Mouse (Mus musculus): ENCODE measurements at regions not wholly inside any gene's neighbourhood (a gene's known extent, or its start where the extent isn't known, plus 50 kb on each side); places are given as distances from the start of the nearest gene placed in this dataset.
"Not testable (repeated sequence)": the region's sequence is repeated elsewhere in the genome, so short reads cannot be mapped to it uniquely, and the experiment has no call there.

GRCm38 (mm10) chrX:19341231-19342007 lies 139.7 kb downstream of the Tex13c3 start:
- H3K36me3 ChIP-seq; H3K9ac ChIP-seq; ATAC-seq (ENCODE audit: low FRiP score, low read depth); H3K4me3 ChIP-seq; H3K27me3 ChIP-seq (replicated peaks); H3K9me3 ChIP-seq; H3K27ac ChIP-seq; H3K4me1 ChIP-seq; H3K4me2 ChIP-seq (replicated peaks): not testable (repeated sequence)
- 73% methylated on average over 3 of the region's 3 CpGs for WGBS

DNA sequence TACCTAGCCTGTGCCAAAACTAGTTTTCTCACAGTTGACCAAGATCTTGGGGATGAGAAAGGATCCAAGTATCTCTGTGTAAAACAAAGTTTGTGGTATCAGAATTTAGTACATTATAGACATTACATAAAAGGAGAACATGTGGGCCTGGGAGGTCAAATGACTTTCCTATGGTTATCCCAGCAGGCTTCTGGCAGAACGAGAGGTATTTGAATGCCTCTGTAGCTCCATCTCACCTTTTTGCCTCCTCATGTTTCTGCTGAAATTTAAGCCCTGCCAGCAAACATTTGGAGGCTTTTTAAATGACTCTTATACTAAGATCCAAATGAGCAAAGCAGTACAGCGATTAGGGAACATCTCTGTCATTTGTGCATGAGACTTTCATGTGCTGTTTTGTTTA lies 167.8 kb downstream of the Tex13c3 start:
- H3K4me3 ChIP-seq, result no peak overlapping the region
- H3K36me3 ChIP-seq, result no peaks in the 10 kb centered on the region
- H3K4me2 ChIP-seq (replicated peaks), result no peak overlapping the region
- no peak overlapping the region for H3K27ac ChIP-seq
- no peak overlapping the region for H3K9ac ChIP-seq
- H3K9me3 ChIP-seq, result no peaks in the 10 kb centered on the region
- ATAC-seq (ENCODE audit: low FRiP score, low read depth), result no peak
- WGBS, result 76% methylated on average over 2 of the region's 2 CpGs
- H3K4me1 ChIP-seq, result no peaks in the 10 kb centered on the region
- no peaks in the 10 kb centered on the region for H3K27me3 ChIP-seq (replicated peaks)

DNA sequence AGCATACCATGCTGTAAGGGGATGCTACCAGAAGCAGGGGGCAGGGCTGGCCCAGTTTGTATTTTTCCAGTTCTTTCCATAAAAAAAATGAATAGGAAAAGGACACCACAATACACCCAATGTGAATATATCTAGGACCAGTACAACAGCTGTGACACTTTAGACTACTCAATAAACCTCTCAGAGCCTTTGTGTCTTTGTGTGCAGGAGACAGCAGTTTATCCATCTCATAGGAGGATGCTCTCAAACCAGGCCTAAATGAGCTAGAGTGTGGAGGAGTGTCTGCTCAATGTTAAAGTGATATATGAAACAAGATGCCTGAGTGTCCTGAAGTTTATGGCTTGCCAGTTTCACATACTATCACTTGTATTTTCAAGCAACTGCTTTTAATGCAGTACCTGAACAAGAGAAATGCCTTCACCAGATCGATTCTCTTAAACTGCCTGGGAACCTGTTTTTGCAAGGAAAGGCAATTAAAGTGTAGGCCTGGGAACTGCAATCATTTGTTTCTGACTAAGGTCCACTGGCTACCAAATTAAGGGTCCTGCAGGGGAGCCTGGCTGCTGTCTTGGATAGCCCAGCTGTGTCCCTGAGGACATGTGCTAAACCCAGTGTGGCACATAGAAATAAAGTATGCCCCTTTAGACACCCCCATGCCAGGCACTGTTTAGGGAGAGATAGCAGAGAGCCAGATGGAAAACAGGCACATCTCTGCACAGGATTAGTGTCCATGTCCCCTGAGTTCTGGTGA lies 169.1 kb downstream of the Tex13c3 start:
- no peak for ATAC-seq (ENCODE audit: low FRiP score, low read depth)
- no peaks in the 10 kb centered on the region for H3K9me3 ChIP-seq
- H3K4me1 ChIP-seq, result no peaks in the 10 kb centered on the region
- no peak overlapping the region for H3K4me2 ChIP-seq (replicated peaks)
- H3K27me3 ChIP-seq (replicated peaks), result no peaks in the 10 kb centered on the region
- no peaks in the 10 kb centered on the region for H3K36me3 ChIP-seq
- H3K9ac ChIP-seq, result no peak overlapping the region
- WGBS, result 59% methylated on average over 1 of the region's 1 CpGs
- no peak overlapping the region for H3K4me3 ChIP-seq
- H3K27ac ChIP-seq, result no peak overlapping the region

- Histone ChIP-seq H3K4me1 (no peaks in the 10 kb centered on the region), H3K27ac (no peak overlapping the region), H3K4me2 (replicated peaks) (no peak overlapping the region), H3K9ac (no peak overlapping the region), H3K4me3 (no peak overlapping the region), H3K27me3 (replicated peaks) (no peaks in the 10 kb centered on the region), H3K9me3 (no peaks in the 10 kb centered on the region), H3K36me3 (no peaks in the 10 kb centered on the region)
- WGBS, result 39% methylated on average over 1 of the region's 1 CpGs
- no peak for ATAC-seq (ENCODE audit: low FRiP score, low read depth)
Observed at GRCm38 (mm10) chrX:19311377-19311776, 169.7 kb downstream of the Tex13c3 start.

- Histone ChIP-seq H3K4me1 (no peaks in the 10 kb centered on the region), H3K36me3 (no peaks in the 10 kb centered on the region), H3K4me3 (no peak overlapping the region), H3K27me3 (replicated peaks) (no peaks in the 10 kb centered on the region), H3K27ac (no peak overlapping the region), H3K9me3 (no peaks in the 10 kb centered on the region), H3K4me2 (replicated peaks) (no peak overlapping the region), H3K9ac (no peak overlapping the region)
- 87% methylated on average over 2 of the region's 2 CpGs for WGBS
- ATAC-seq (ENCODE audit: low FRiP score, low read depth), result no peak
Observed at GRCm38 (mm10) chrX:19288171-19288570, 192.9 kb downstream of the Tex13c3 start.

DNA sequence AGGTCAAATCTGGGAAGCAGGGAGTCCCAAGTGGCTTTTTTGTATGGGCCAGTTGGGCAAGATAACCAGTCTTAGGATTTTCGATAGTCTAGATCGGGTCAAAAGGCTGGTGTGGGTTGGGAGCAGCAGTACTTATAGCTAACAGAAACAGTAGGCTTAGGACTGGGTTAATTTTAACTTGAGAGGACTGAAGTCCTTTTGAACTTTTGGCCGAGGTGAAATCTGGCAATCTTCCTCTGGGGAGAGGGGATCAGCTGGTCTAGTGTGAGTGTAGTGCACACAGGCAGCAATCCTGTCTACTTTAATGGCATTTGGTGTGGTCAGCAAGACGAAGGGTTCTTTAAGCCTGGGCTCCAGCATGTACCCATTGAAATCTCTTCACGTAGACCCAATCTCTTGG lies 194.7 kb downstream of the Tex13c3 start:
- no peaks in the 10 kb centered on the region for H3K27me3 ChIP-seq (replicated peaks)
- no peaks in the 10 kb centered on the region for H3K9me3 ChIP-seq
- no peak overlapping the region for H3K4me2 ChIP-seq (replicated peaks)
- H3K4me3 ChIP-seq, result no peak overlapping the region
- no peak overlapping the region for H3K9ac ChIP-seq
- no peak overlapping the region for H3K27ac ChIP-seq
- ATAC-seq (ENCODE audit: low FRiP score, low read depth), result no peak
- H3K36me3 ChIP-seq, result no peaks in the 10 kb centered on the region
- no peaks in the 10 kb centered on the region for H3K4me1 ChIP-seq
- 88% methylated on average over 5 of the region's 5 CpGs for WGBS

- Histone ChIP-seq H3K27me3 (replicated peaks) (no peaks in the 10 kb centered on the region), H3K9me3 (no peaks in the 10 kb centered on the region), H3K4me2 (replicated peaks) (no peak overlapping the region), H3K9ac (no peak overlapping the region), H3K36me3 (no peaks in the 10 kb centered on the region), H3K4me3 (no peak overlapping the region), H3K27ac (no peak overlapping the region), H3K4me1 (no peaks in the 10 kb centered on the region)
- 73% methylated on average over 4 of the region's 4 CpGs for WGBS
- no peak for ATAC-seq (ENCODE audit: low FRiP score, low read depth)
Observed at GRCm38 (mm10) chrX:19285773-19286172, 195.3 kb downstream of the Tex13c3 start.

DNA sequence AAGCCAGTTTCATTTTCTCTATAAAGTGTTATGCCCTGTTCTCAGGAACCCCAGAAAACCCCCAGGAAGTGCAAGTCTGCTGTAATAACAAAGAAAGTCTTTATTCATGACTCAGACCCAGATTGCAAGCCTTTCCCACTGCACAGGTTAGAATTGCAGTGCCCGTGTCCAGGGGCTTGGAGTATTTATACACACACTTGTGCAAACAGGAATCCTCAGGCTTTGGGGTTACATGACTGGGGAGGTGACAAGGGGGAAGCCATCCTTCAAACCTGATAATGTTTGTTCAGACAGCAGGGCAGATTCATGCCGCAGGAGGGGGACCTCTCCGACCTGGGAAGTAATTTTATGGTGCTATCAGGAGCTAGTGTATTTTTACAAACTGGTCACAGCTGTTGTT lies 198.0 kb downstream of the Tex13c3 start:
- Histone ChIP-seq H3K9ac (no peak overlapping the region), H3K27ac (no peak overlapping the region), H3K9me3 (no peaks in the 10 kb centered on the region), H3K27me3 (replicated peaks) (no peaks in the 10 kb centered on the region), H3K4me2 (replicated peaks) (no peak overlapping the region), H3K4me3 (no peak overlapping the region), H3K4me1 (no peaks in the 10 kb centered on the region), H3K36me3 (no peaks in the 10 kb centered on the region)
- WGBS, result 58% methylated on average over 3 of the region's 3 CpGs
- ATAC-seq (ENCODE audit: low FRiP score, low read depth), result no peak

- no peak overlapping the region for H3K4me3 ChIP-seq
- H3K36me3 ChIP-seq, result no peaks in the 10 kb centered on the region
- no peak overlapping the region for H3K27ac ChIP-seq
- no peak overlapping the region for H3K4me2 ChIP-seq (replicated peaks)
- H3K4me1 ChIP-seq, result no peaks in the 10 kb centered on the region
- no peak overlapping the region for H3K9ac ChIP-seq
- no peak for ATAC-seq (ENCODE audit: low FRiP score, low read depth)
- H3K9me3 ChIP-seq, result no peaks in the 10 kb centered on the region
- H3K27me3 ChIP-seq (replicated peaks), result no peaks in the 10 kb centered on the region
Observed at GRCm38 (mm10) chrX:19264237-19264636, 216.9 kb downstream of the Tex13c3 start.

DNA sequence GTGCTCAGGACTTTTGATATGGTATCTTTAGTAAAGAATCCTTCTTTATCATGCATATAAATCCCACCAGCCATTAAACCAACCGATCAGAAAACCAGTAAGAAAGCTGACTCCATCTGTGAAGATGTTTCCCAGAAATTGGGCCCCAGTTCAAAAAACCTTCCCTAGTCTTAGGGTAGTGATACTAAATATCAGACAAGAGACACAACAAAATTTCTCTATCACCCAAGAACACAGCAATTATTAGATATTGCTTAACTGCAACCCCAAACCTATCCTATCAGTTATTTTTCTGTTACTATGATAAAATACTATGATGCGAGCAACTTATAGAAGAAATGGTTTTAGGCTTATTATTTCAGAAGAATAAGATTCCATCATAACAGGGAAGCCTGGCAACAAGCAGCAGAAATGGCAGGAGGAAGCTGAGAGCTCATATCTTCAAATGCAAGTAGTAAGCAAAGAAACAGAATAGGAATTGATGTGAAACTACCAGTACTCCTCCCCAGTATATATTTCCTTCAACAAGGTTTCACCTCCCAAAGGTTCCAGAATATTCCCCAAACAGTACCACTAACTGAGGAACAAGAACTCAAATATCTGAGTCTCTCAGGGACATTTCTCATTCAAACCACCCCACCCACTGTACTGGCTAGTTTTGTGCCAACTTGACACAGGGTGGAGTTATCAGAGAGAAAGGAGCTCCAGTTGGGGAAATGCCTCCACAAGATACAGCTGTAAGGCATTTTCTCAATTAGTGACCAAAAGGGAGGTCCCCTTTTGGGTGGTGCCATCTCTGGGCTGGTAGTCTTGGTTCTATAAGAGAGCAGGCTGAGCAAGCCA lies 234.1 kb downstream of the Tex13c3 start:
- H3K36me3 ChIP-seq, result no peaks in the 10 kb centered on the region
- H3K4me3 ChIP-seq, result no peak overlapping the region
- H3K9ac ChIP-seq, result no peak overlapping the region
- no peaks in the 10 kb centered on the region for H3K4me1 ChIP-seq
- H3K27ac ChIP-seq, result no peak overlapping the region
- ATAC-seq (ENCODE audit: low FRiP score, low read depth), result no peak
- WGBS, result 85% methylated on average over 2 of the region's 2 CpGs
- H3K9me3 ChIP-seq, result no peaks in the 10 kb centered on the region
- no peak overlapping the region for H3K4me2 ChIP-seq (replicated peaks)
- no peaks in the 10 kb centered on the region for H3K27me3 ChIP-seq (replicated peaks)

DNA sequence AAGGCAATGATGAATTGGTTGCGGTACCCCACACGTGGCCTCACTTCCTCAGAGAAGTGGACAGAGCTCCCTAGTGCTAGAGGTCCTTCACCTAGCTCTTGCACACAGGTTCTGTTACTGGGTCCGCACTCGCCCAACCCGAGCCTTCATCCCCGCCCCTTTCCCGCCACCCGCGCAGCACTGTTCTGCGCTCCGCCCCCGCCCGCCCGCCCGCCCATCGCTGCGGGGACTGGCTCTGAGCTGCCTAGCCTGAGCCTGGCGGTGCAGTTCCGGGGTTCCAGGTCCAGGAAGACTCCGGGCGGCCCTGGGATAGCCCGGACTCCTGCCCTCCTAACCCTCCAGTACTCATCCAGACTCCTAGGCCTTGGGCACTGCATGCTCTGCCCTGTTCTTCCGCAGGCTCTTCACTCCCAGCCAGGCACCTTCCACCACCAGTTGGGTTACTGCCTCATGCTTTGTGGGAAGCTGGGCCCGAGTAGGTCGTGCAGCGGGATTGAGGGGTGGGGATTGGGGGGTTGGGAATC lies 243.3 kb downstream of the Tex13c3 start:
- no peaks in the 10 kb centered on the region for H3K36me3 ChIP-seq
- no peaks in the 10 kb centered on the region for H3K9me3 ChIP-seq
- H3K27me3 ChIP-seq (replicated peaks), result no peaks in the 10 kb centered on the region
- H3K9ac ChIP-seq, result 0 out of 2 replicates have a peak overlapping the region, but pooled peaks have one; percentile 33
- WGBS, result 12% methylated on average over 20 of the region's 26 CpGs
- no peaks in the 10 kb centered on the region for H3K4me1 ChIP-seq
- no peak overlapping the region for H3K27ac ChIP-seq
- H3K4me2 ChIP-seq (replicated peaks), result peak overlapping the region; percentile 74
- peak; percentile 90 for ATAC-seq (ENCODE audit: low FRiP score, low read depth)
- H3K4me3 ChIP-seq, result peak overlapping the region; percentile 42
